Mouse (Mus musculus) lung, adult 18-20 months (tissue): ENCODE results near the gene Wdr20.

ENCODE experiments used
- DNase-seq, 2 experiments: peaks; one replicate each; pipeline ENCODE4 v3.0.0; 2022; ENCODE audit warnings: mixed read lengths in 2 of 2

Gene Wdr20

DNA sequence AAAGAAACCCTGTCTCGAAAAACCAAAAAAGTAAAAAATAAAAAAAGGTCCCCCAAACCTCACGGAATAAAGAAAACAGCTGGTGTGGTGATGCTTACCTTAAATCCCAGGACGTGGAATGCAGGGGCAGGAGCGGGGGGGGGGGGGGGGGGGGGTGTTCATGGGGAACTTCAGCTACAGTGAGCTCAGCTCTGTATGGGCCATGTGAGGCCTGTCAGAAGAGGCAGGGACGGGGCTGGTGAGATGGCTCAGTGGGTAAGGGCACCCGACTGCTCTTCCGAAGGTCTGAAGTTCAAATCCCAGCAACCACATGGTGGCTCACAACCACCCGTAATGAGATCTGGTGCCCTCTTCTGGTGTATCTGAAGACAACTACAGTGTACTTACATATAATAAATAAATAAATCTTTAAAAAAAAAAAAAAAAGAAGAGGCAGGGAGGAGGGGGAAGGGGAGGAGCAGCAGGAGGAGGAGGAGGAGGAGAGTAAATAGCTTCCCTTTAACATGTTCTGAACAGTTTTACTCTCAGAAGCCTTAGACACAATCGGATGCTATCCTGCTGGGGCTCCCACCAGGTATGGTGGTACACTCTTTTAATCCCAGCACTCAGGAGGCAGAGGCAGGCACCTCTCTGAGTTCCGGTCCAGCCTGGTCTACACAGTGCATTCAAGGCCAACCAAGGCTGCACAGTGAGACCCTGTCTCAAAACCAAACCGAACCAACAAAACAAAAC is 92.7 kb downstream of the Wdr20 start:
- DNase-seq = no peak

DNA sequence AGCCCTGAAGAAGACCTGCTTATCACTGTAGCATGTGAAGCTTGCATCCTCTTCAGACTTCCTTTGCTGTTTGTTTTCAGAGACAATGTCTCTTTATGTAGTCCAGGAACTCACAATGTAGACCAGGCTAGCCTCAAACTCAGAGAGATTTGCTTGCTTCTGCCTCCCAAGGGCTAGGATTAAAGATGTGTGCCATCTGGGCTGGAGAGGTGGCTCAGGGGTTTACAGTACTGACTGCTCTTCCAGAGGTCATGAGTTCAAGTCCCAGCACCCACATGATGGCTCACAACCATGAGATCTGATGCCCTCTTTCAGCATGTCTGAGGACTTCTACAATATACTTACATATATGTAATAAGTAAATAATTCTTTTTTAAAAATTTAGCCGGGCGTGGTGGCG is 97.4 kb downstream of the Wdr20 start:
- DNase-seq = no peak

DNA sequence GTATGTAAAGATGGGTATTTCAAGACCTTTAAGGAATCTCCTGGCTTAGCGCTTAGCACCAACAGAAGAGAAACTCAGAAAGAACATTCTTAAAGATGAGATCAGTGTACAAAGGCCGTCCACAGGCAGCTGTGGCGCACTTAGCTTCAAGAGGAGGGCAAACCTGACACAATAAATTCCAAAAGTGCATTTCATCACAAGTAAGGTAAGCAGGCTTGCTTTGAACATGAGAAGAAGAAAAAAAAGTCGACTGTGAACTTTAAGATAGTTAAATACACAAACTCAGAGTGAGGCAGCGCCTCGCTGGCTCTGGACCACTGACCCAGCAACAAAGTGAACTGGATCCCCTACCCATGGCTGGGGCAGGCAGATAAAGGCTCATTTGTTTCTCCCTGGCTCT is 99.0 kb downstream of the Wdr20 start:
- DNase-seq = peak in 1 of 2 experiments; percentile 24

DNA sequence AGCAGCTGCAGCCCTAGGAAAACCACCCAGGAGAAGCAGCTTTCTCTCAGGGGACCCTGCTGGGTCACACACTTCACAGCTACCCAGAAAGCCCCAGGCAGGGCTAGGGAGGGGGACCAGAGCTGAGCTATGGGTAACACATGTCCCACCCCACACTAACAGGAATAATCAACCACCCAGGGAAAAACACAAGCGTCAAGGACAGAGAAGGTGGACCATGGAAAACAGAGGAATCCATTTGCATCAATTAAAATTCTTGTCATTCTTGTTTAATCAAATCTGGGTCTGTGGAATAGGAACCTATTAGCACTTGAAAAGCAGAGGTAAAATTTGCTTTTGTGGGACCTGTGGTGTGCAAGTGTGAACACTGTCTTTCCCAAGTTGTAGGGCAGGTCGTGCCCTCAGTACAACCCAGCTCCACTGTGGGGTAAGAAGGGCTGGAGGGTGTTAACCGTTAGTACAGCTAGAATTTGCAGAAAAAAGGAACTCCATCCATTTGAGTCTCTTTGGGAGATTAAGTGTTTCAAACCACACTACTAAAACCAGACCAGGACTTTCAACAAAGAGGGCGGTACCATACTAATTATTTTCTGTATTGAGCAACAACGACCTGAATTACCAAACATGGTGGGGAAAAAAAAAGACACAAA is 99.6 kb downstream of the Wdr20 start:
- DNase-seq = no peak

DNA sequence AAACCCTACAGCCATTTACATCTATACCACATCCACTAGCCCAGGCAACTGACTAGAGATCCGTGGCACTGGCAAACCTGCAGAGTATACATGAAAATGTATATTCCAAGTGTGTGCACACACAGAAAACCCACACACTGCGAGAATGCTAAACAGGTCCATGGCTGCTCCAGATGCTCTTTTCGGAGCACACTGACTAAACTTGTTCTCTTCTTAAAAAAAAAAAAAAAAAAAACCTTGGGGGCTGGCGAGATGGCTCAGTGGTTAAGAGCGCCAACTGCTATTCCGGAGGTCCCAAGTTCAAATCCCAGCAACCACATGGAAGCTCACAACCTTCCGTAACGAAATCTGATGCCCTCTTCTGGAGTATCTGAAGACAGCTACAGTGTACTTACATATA is 100.1 kb downstream of the Wdr20 start:
- no peak for DNase-seq

DNA sequence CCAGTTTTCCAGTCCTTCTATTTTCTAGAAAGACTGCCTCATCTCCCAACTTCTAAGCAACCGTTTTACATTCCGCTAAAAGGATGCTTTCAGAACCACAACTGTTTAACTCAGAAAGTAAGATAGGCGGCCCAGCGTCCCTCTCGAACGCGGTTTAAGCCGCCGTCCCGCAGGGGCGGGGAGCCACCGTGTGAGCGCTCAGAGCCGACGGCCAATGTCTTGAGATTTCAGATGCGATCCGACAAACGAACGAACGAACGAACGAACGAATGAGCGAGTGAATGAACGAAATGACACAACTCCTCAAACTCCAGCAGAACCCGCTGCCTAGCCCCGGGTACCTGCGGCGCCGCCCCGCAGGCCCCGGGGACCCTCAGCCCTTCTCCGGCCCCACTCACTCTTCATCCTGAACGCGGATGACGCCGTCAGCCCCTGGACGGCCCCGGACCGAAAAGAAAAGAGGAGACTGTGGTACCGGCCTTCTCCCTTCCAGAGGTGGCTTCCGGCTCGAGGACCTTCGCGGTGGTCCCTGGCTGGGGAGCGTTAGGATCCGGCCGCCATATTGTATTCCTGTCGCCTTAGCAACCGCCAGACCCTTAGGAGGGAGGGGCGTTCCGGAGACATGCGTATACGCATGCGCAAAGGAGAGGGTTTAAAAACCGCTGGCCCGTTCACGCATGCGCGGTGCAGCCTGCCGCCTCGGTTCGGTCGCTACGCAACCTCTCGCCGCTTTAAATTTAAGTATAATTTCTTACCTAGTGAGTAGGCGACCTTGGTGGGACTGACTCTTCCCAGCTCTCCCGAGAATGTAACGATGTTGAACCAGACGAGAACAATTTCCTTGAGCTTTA is 102.8 kb downstream of the Wdr20 start, which contains the start of gene Mok:
Mok (minus strand) TSS at position 592 of the 851 bp plus-strand sequence.
- peak; percentile 94 to 96 for DNase-seq

DNA sequence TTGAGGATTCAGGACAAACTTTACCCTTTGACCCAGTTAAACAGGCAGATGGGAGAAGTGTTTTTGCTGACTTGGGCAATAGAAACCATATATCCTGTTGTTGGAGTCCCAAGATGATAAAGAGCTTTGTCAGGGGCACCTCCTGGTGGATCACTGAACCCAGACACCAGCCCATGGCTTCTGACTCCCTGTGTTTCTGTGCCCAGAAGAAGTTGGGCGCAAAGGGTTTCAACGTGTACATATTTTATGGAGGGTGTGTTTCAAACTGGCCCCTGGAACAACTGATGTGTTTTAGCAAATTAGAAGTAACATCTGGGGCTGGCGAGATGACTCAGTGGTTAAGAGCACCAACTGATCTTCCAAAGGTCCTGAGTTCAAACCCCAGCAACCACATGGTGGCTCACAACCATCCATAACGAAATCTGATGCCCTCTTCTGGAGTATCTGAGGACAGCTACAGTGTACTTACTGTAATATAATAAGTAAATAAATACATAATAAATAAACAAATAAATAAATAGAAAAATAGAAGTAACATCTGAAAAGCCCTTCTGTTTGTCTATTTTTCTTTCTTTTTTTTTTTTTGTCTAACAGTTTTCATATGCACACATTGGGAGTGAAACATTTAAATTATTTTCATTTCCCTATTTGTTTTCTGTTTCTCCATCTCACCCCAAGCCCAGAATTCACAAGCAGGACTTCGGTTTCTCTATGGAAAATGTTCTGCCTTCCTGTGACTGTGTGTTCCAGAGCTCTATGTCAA is 104.2 kb downstream of the Wdr20 start:
- DNase-seq = no peak

DNA sequence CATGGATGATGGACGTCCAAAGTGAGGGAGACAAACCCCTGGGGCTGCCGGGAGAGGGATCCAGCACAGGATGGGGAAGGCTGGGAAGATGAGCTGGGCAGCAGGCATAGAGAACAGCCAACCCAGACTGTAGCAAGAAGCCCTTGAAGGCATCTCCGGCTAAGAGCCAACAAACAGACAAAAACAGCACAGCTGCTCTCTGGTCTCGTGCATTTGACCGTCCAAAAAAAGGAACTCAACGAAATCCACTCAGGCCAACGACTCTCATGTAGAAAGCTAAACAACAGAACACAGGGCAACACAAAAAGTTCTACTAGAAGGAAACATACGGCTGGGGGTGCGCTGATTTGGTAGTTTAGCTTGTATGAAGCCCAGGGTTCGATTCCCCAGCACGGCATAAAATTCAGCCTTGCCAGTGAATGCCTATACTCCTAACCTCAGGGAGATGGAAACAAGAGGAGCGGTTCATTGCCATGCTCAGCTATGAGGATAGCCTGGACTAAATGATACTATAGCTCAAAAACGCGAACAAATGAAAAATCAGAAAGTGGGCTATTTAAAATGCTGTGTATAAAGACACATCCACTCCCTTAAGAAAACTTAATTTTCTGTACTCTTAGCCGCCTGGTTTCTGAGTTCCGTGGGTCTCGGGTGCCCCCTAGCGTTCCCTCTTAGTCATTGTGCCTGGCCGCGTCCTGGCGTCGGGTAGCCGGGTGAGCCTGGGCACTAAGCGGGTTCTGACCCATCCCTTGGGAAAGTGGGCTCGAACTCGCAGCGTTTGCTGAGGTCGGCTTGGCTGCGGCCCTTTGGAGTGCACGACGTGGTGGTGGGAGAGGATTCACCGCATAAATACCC is 105.7 kb downstream of the Wdr20 start:
- DNase-seq = peak; percentile 85 to 86

DNA sequence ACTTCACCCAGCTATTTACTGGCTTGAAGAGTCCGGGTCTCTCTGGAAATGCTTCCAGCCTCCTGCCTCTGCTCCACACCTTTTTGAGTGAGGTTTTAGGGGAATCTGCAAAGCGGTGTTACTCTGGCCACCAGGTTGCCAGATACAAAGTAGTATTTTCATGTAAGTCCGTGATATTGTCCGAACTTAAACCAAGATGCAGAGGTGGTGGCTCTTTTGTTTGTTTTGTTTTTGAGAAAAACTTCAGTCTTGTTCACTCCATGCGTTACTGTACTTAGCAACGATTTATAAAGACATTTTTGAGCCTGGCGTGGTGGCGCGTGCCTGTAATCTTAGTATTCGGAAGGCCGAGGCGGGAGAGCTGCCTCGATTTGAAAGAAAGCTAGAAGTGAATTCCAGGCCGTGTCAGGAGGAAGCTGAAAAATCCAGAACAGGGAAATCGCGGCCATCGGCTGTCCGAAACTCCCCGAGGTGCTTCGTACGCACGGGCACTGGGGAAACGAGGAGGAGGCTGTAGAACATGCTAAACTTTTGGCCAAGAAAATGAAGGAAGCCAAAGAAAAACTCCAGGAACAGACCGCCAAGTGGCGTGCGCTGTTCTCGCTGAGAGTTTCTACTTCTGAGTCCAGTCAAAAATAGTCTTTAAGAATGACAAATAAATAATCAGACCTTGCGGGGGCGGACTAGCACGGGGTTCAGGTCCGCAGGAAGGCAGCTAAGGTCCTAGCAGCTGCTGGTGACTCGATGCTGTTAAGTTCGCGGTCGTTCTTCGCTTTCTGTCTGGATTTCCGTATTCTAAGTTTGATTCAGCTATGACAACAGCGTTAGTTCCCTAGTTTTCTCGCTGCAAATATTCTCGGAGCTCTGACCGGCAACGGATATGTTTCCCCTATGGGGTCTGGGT is 106.7 kb downstream of the Wdr20 start:
- peak; percentile 31 to 49 for DNase-seq

DNA sequence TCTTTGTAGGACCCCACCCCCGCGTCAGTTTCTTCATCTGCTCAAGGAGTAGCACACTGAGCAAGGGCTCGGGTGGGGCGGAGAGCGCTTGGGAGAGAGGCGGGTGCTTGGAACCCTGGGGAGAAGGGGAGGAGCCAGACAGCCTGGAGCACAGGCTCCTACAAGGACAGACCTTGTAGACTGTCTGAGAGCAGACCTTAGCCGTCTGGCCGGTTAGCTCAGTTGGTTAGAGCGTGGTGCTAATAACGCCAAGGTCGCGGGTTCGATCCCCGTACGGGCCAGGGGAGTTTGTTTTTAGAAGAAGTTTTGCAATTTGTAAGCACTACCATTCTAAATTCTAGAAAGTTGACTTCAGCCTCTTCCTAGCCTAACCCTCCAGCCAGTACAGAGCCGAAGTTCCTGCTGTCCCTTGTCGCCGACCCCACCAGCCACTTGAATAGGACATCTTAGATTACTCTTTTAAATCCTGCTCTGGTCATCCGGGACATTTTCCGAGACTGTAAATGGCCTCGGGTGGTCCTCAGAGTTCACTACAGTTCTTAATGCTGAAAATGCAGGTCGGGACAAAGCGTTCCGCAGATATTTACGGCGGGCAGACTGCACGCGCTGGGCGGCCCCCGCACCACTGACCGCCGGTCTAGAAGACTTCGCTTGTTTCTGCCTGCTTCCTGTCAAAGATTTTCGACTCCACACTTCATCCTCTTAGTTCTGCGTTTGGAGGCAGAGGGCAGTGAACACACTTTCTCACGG is 107.6 kb downstream of the Wdr20 start:
- peak; percentile 94 to 96 for DNase-seq

DNA sequence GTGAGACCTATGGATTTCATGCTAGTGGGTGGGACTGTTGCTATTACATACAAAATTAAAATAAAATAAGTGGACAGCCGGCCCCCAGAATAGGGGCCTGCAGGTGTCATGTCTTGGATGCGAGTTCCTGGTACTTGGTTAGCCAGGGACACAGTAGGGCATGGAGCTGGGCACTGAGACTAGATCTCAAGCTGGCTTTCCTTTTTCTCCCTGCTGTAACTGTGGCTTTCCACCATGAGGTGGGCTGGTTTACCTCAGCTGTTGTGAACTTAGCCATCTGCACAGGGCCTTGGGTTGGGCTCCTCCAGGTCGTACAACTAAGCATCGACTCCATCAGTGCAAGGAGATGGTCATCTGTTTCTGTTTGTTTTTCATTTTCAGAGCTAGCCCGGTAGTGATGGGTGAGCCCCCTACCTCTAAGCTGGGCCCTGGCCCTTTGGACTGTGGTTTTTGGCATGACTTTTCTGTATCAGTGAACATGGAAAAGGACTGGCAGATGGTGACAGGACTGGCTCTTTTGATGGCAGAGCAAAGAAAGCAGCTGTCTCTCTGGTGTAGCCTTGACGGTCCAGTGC is 108.5 kb downstream of the Wdr20 start:
- DNase-seq = no peak

DNA sequence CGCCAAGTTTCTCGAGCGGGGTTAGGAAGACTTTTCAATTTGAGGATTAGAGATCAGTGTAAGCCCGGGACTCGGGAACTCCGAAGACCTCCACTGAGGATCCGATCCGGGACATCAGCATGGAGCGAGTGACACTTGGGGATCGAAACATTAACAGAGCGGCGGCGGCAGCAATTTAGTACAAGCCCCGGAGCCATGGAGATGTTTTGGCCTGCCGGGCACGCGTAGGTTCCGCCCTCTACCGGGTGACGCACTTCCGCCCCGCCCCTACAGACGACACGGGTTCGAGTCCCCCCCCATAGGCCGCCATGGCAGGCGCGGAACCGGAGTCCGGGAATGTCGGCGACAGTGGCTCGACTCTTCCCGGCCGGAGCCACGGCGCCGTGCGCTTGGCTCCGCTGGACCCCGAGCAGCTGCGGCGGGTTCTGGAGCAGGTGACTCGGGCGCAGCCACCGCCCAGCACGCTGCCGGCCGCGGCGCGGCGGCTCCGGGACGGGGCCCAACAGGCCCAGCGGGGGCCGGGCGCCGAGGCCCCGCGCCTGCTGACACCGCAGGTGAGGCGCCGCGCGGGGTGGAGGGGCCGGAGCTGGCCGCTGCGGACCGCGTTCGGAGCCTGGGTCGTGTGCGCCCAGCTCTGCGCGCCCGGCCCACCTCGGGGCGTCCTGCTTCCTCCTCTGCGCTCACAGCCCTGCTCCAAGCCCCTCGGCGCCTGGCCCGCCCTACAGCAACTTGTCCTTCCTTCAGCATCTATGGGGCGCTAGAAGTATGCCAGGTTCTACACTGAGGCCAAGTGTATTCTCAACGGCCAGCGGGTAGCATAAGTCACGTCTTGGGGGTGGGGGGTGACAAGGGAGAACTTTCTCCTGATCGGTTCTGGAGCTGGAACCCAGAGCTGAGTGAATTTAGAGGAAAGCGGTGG is 112.5 kb downstream of the Wdr20 start, which contains the start of gene Zfp839:
Zfp839 (plus strand) TSS at position 244 of the 919 bp plus-strand sequence.
- peak; percentile 83 to 86 for DNase-seq

DNA sequence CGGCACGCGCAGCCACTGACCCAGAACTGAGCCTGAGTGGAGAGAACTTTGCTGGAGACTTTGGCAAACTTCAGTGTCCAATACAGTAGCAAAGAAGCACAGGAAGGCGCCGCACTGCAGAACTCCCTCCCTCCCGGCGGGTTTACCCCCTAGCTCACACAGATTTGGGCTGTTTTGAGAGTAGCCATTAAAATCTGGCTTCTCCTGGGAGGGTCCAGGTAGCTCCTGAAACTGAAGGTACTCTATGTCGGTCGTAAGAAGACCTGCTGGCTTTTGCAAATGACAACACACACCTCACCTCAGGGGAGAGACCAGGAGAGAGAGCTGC is 113.1 kb downstream of the Wdr20 start:
- no peak for DNase-seq

DNA sequence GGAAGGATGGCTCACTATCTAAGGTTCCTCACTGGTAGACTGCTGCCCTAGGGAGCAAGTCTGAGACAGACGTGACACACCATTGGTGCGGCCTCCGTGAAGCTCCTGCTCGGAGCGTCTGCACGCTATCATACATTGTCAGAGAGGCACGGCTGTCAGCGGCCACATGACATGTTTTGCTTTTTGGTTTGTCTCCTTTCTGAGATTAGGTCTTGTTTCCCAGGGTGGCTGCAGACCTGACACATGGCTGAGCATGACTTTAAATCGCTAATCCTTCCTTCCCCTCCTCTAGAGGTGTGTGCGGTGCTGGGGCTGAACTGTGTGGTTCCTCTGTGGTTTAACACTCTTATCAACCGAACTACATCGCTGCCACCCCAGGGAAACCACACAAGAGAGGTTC is 113.7 kb downstream of the Wdr20 start:
- DNase-seq = no peak

DNA sequence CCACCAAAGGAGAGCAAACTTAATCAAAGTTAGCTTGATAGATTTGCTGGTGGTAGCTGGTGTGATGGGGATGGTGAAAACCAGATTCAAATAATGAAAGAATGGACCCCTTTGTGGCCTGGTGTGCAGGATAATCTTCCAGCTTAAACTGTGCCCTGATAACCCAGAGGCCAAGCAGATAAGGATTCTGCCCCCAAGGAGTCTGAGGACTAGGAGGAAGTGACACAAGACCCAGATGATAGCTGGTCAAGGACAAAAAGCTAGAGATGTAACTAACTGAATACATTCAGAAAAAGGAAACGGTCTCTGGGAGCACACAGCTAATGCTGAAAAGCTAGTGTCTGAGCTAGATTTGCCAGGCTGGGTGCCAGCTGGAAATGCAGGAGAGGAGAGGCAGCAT is 114.2 kb downstream of the Wdr20 start:
- DNase-seq = no peak
